Mouse (Mus musculus) kidney, adult 2 months (tissue): ENCODE measurements around the gene Adam34.
"Not testable (repeated sequence)": the region's sequence is repeated elsewhere in the genome, so short reads cannot be mapped to it uniquely, and the experiment has no call there.

Experiments
- CTCF ChIP-seq: fragments of 200-500 bp; conservative IDR thresholded peaks from 2 replicates; pipeline ENCODE4 v1.5.1; 2011; ENCODE audit warnings: low read depth, mild to moderate bottlenecking, control low read depth, low read length, moderate library complexity, mixed read lengths; ENCODE audit not compliant: insufficient read depth, insufficient read length
- POLR2A ChIP-seq: fragments of 200-500 bp; IDR thresholded peaks from one replicate; pipeline ENCODE4 v1.6.1; 2011; ENCODE audit warnings: low read depth, low read length, control low read depth

DNA sequence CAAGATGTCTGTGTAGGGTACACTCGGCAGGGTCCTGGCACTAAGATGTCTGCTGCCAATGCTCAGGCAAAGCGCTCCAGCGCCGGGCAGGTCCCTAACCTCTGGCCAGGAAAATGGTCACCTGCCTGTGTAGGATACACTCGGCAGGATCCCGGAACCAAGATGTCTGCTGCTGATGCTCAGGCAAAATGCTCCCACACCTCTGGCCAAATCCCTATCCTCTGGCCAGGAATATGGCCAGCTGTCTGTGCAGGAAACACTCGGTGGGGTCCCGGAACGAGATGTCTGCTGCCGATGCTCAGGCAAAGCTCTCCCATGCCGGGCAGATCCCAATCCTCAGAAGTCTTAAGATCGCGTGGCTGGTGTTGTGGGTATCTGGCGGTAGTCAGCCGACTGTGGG lies 106.7 kb downstream of the Adam34 start:
- TF ChIP-seq CTCF, POLR2A: not testable (repeated sequence)
